Mouse (Mus musculus): ENCODE results near the gene Tmem178. TPM values are rescaled to one million over a fixed set of nuclear protein-coding genes. Genes with fewer than 3 reads are reported as not detected.

The Tmem178 gene
- polyA plus RNA-seq (2017; shearing (Covaris generic)): under 1 TPM in 1 of 2 experiments, not detected in 1; 0.16 TPM

DNA sequence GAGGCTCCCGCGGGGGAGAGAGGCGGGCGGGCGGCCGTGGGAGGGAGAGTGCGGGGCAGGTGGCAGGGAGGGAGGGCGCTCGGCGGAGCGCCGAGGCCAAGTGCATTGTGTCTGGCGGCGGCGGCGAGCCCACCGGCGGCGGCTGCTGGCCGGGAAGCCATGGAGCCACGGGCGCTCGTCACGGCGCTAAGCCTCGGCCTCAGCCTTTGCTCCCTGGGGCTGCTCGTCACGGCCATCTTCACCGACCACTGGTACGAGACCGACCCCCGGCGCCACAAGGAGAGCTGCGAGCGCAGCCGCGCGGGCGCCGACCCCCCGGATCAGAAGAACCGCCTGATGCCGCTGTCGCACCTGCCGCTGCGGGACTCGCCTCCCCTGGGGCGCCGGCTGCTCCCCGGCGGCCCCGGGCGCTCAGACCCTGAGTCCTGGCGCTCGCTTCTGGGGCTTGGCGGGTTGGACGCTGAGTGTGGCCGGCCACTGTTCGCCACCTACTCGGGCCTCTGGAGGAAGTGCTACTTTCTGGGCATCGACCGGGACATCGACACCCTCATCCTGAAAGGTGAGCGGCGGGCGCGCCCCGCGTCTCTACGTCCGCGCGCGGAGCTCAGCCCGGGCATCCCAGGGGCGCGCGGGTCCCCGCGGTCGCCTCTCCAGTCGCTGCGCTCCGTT is at the start of gene Tmem178:
TSS of gene Tmem178 (plus strand) at position 103 of the 669 bp plus-strand sequence.

Other genes starting within 250 kb of the Tmem178 start
- gene Map4k3, start 216.1 kb upstream of the Tmem178 start, polyA plus RNA-seq (2017; shearing (Covaris generic)): 10 to 100 TPM; 13.9 to 21.6 TPM
- gene Thumpd2, start 120.5 kb downstream of the Tmem178 start, polyA plus RNA-seq (2017; shearing (Covaris generic)): 10 to 100 TPM; 19.1 to 23.3 TPM